Mouse (Mus musculus): ENCODE data around the gene Poc1b. TPM values are rescaled to one million over a fixed set of nuclear protein-coding genes. Genes with fewer than 3 reads are reported as not detected.

Poc1b gene
- polyA plus RNA-seq, 1 experiment, result 10.5 TPM

GRCm38 (mm10) chr10:99179566-99179965, 72.7 kb downstream of the Poc1b start:
- Histone ChIP-seq H3K36me3 (ENCODE audit: control insufficient read depth, insufficient read depth) (peaks cover 6% of the 10 kb centered on the region), H3K27me3 (ENCODE audit: control insufficient read depth, insufficient read depth, insufficient read length) (no peaks in the 10 kb centered on the region), H3K4me3 (ENCODE audit: insufficient read depth, poor library complexity, severe bottlenecking) (no peak overlapping the region), H3K79me2 (ENCODE audit: control insufficient read depth, insufficient read depth) (no peaks in the 10 kb centered on the region), H3ac (ENCODE audit: control insufficient read depth, insufficient read length, low read depth) (no peak overlapping the region), H3K79me3 (ENCODE audit: low read depth) (no peaks in the 10 kb centered on the region)
- TF ChIP-seq FOSL1 (IDR thresholded peaks at IDR 0.05; ENCODE audit: insufficient read depth, low read length, poor library complexity, severe bottlenecking), result no peak
- no peak for TF ChIP-seq MAX (IDR thresholded peaks at IDR 0.05)
- TF ChIP-seq USF1 (IDR thresholded peaks at IDR 0.05; ENCODE audit: low read depth), result no peak
- TF ChIP-seq CTCF (IDR thresholded peaks at IDR 0.05; ENCODE audit: control insufficient read depth, insufficient read depth, insufficient read length), result no peak
- no peak for TF ChIP-seq MYOG (IDR thresholded peaks at IDR 0.05; ENCODE audit: control insufficient read depth, extremely low read depth, insufficient read length)
- TF ChIP-seq CEBPB (IDR thresholded peaks at IDR 0.05; ENCODE audit: low read depth), result no peak
- no peak for TF ChIP-seq MYOD1 (IDR thresholded peaks at IDR 0.05; ENCODE audit: control insufficient read depth, insufficient read length, low read depth)

- H3ac ChIP-seq (ENCODE audit: control insufficient read depth, insufficient read length, low read depth), result no peak overlapping the region
- no peaks in the 10 kb centered on the region for H3K27me3 ChIP-seq (ENCODE audit: control insufficient read depth, insufficient read depth, insufficient read length)
- H3K79me2 ChIP-seq (ENCODE audit: control insufficient read depth, insufficient read depth), result no peaks in the 10 kb centered on the region
- no peak overlapping the region for H3K4me3 ChIP-seq (ENCODE audit: insufficient read depth, poor library complexity, severe bottlenecking)
- no peaks in the 10 kb centered on the region for H3K79me3 ChIP-seq (ENCODE audit: low read depth)
- no peaks in the 10 kb centered on the region for H3K36me3 ChIP-seq (ENCODE audit: control insufficient read depth, insufficient read depth)
- TF ChIP-seq CEBPB (IDR thresholded peaks at IDR 0.05; ENCODE audit: low read depth) (no peak), CTCF (IDR thresholded peaks at IDR 0.05; ENCODE audit: control insufficient read depth, insufficient read depth, insufficient read length) (no peak), MYOG (IDR thresholded peaks at IDR 0.05; ENCODE audit: control insufficient read depth, extremely low read depth, insufficient read length) (no peak), FOSL1 (IDR thresholded peaks at IDR 0.05; ENCODE audit: insufficient read depth, low read length, poor library complexity, severe bottlenecking) (no peak), MAX (IDR thresholded peaks at IDR 0.05) (no peak), USF1 (IDR thresholded peaks at IDR 0.05; ENCODE audit: low read depth) (no peak), MYOD1 (IDR thresholded peaks at IDR 0.05; ENCODE audit: control insufficient read depth, insufficient read length, low read depth) (no peak)
Observed at GRCm38 (mm10) chr10:99181497-99181896, 74.7 kb downstream of the Poc1b start.

GRCm38 (mm10) chr10:99182107-99182506, 75.3 kb downstream of the Poc1b start:
- no peak overlapping the region for H3ac ChIP-seq (ENCODE audit: control insufficient read depth, insufficient read length, low read depth)
- H3K27me3 ChIP-seq (ENCODE audit: control insufficient read depth, insufficient read depth, insufficient read length), result no peaks in the 10 kb centered on the region
- H3K79me2 ChIP-seq (ENCODE audit: control insufficient read depth, insufficient read depth), result no peaks in the 10 kb centered on the region
- no peak overlapping the region for H3K4me3 ChIP-seq (ENCODE audit: insufficient read depth, poor library complexity, severe bottlenecking)
- no peaks in the 10 kb centered on the region for H3K79me3 ChIP-seq (ENCODE audit: low read depth)
- H3K36me3 ChIP-seq (ENCODE audit: control insufficient read depth, insufficient read depth), result no peaks in the 10 kb centered on the region
- no peak for TF ChIP-seq MYOD1 (IDR thresholded peaks at IDR 0.05; ENCODE audit: control insufficient read depth, insufficient read length, low read depth)
- TF ChIP-seq MYOG (IDR thresholded peaks at IDR 0.05; ENCODE audit: control insufficient read depth, extremely low read depth, insufficient read length), result no peak
- no peak for TF ChIP-seq MAX (IDR thresholded peaks at IDR 0.05)
- no peak for TF ChIP-seq USF1 (IDR thresholded peaks at IDR 0.05; ENCODE audit: low read depth)
- TF ChIP-seq CEBPB (IDR thresholded peaks at IDR 0.05; ENCODE audit: low read depth), result no peak
- TF ChIP-seq CTCF (IDR thresholded peaks at IDR 0.05; ENCODE audit: control insufficient read depth, insufficient read depth, insufficient read length), result no peak
- no peak for TF ChIP-seq FOSL1 (IDR thresholded peaks at IDR 0.05; ENCODE audit: insufficient read depth, low read length, poor library complexity, severe bottlenecking)

GRCm38 (mm10) chr10:99188175-99188574, 81.3 kb downstream of the Poc1b start:
- no peaks in the 10 kb centered on the region for H3K79me3 ChIP-seq (ENCODE audit: low read depth)
- H3K27me3 ChIP-seq (ENCODE audit: control insufficient read depth, insufficient read depth, insufficient read length), result no peaks in the 10 kb centered on the region
- H3K36me3 ChIP-seq (ENCODE audit: control insufficient read depth, insufficient read depth), result no peaks in the 10 kb centered on the region
- no peak overlapping the region for H3K4me3 ChIP-seq (ENCODE audit: insufficient read depth, poor library complexity, severe bottlenecking)
- no peaks in the 10 kb centered on the region for H3K79me2 ChIP-seq (ENCODE audit: control insufficient read depth, insufficient read depth)
- no peak overlapping the region for H3ac ChIP-seq (ENCODE audit: control insufficient read depth, insufficient read length, low read depth)
- TF ChIP-seq MAX (IDR thresholded peaks at IDR 0.05) (no peak), MYOD1 (IDR thresholded peaks at IDR 0.05; ENCODE audit: control insufficient read depth, insufficient read length, low read depth) (no peak), FOSL1 (IDR thresholded peaks at IDR 0.05; ENCODE audit: insufficient read depth, low read length, poor library complexity, severe bottlenecking) (no peak), CEBPB (IDR thresholded peaks at IDR 0.05; ENCODE audit: low read depth) (no peak), MYOG (IDR thresholded peaks at IDR 0.05; ENCODE audit: control insufficient read depth, extremely low read depth, insufficient read length) (no peak), CTCF (IDR thresholded peaks at IDR 0.05; ENCODE audit: control insufficient read depth, insufficient read depth, insufficient read length) (no peak)

- Histone ChIP-seq H3K27me3 (ENCODE audit: control insufficient read depth, insufficient read depth, insufficient read length) (no peaks in the 10 kb centered on the region), H3K79me2 (ENCODE audit: control insufficient read depth, insufficient read depth) (no peaks in the 10 kb centered on the region), H3K79me3 (ENCODE audit: low read depth) (no peaks in the 10 kb centered on the region), H3K36me3 (ENCODE audit: control insufficient read depth, insufficient read depth) (peaks cover 4% of the 10 kb centered on the region), H3K4me3 (ENCODE audit: insufficient read depth, poor library complexity, severe bottlenecking) (no peak overlapping the region), H3ac (ENCODE audit: control insufficient read depth, insufficient read length, low read depth) (no peak overlapping the region)
- TF ChIP-seq USF1 (IDR thresholded peaks at IDR 0.05; ENCODE audit: low read depth), result no peak
- TF ChIP-seq CEBPB (IDR thresholded peaks at IDR 0.05; ENCODE audit: low read depth), result peak; percentile 42
- TF ChIP-seq FOSL1 (IDR thresholded peaks at IDR 0.05; ENCODE audit: insufficient read depth, low read length, poor library complexity, severe bottlenecking), result no peak
Observed at GRCm38 (mm10) chr10:99188656-99189603, 82.1 kb downstream of the Poc1b start.

Measured in C2C12 (cell line).